8 mouse cellular contexts compared by ENCODE assay signal in genomic region chr16:33830512-33831105, GRCm38 (mm10). TPM values are rescaled to one million over a fixed set of nuclear protein-coding genes. Genes with fewer than 3 reads are reported as not detected.
DNase-seq lines count a peak whose midpoint lies in the region; ATAC-seq and TF ChIP-seq lines count a peak whose summit lies in the region.

No protein-coding gene starts in this region.

- no peaks in the 10 kb centered on the region for H3K9me3 ChIP-seq in lung, postnatal 0 days (ENCODE audit: low read length)
- no peaks in the 10 kb centered on the region for H3K9me3 ChIP-seq in forebrain, embryonic 11.5 days (ENCODE audit: control insufficient read depth, low read length)
- no peaks in the 10 kb centered on the region for H3K9me3 ChIP-seq in limb, embryonic 12.5 days

- no peak for TF ChIP-seq CTCF in lung, postnatal 0 days (IDR thresholded peaks at IDR 0.05)
- no peak for TF ChIP-seq CTCF in olfactory bulb, adult 2 months (IDR thresholded peaks at IDR 0.05; ENCODE audit: insufficient read depth, low read depth, low read length)

- peaks cover 13% of the 10 kb centered on the region; the same call in 1 of the 2 replicates for H3K4me1 ChIP-seq in lung, postnatal 0 days (ENCODE audit: insufficient read depth, low read depth, low read length)
- H3K4me1 ChIP-seq in forebrain, embryonic 11.5 days (replicated peaks; ENCODE audit: control insufficient read depth, insufficient read depth, low read length), result peaks cover 12% of the 10 kb centered on the region
- peaks cover 51% of the 10 kb centered on the region for H3K4me1 ChIP-seq in limb, embryonic 12.5 days (replicated peaks)
- H3K4me1 ChIP-seq in olfactory bulb, adult 2 months (ENCODE audit: control insufficient read depth, insufficient read depth, low read length), result peaks cover 16% of the 10 kb centered on the region

- no peaks in the 10 kb centered on the region for H3K36me3 ChIP-seq in lung, postnatal 0 days (ENCODE audit: insufficient read depth, low read length)
- H3K36me3 ChIP-seq in forebrain, embryonic 11.5 days (ENCODE audit: control insufficient read depth, insufficient read depth, low read length), result no peaks in the 10 kb centered on the region
- H3K36me3 ChIP-seq in limb, embryonic 12.5 days, result no peaks in the 10 kb centered on the region

- TF ChIP-seq POLR2A in olfactory bulb, adult 2 months (IDR thresholded peaks at IDR 0.05; ENCODE audit: insufficient read depth, low read depth, low read length), result no peak

- H3K4me2 ChIP-seq in lung, postnatal 0 days (replicated peaks; ENCODE audit: low read depth, low read length), result peak overlapping the region; percentile 98
- peak overlapping the region; percentile 100 for H3K4me2 ChIP-seq in forebrain, embryonic 11.5 days (ENCODE audit: low read depth, low read length, severe bottlenecking)
- H3K4me2 ChIP-seq in limb, embryonic 12.5 days, result peak overlapping the region; percentile 80

- H3K4me3 ChIP-seq in lung, postnatal 0 days (ENCODE audit: low read depth, low read length), result peak overlapping the region; percentile 80
- H3K4me3 ChIP-seq in forebrain, embryonic 11.5 days (ENCODE audit: low read depth, low read length), result peak overlapping the region; percentile 75
- H3K4me3 ChIP-seq in limb, embryonic 12.5 days (replicated peaks), result peak overlapping the region; percentile 88
- H3K4me3 ChIP-seq in olfactory bulb, adult 2 months (ENCODE audit: insufficient read depth, low read depth, low read length), result peak overlapping the region; percentile 53

- H3K9ac ChIP-seq in lung, postnatal 0 days (replicated peaks; ENCODE audit: low read depth), result peak overlapping the region; percentile 74
- peak overlapping the region; percentile 66 for H3K9ac ChIP-seq in forebrain, embryonic 11.5 days (ENCODE audit: low read length)
- H3K9ac ChIP-seq in limb, embryonic 12.5 days (replicated peaks), result peak overlapping the region; percentile 91

- ATAC-seq in lung, postnatal 0 days, result no peak
- ATAC-seq in forebrain, embryonic 11.5 days (replicated peaks; ENCODE audit: low FRiP score), result no peak
- no peak for ATAC-seq in limb, embryonic 12.5 days (ENCODE audit: insufficient number of reproducible peaks, insufficient read depth, low FRiP score, low TSS enrichment, low read depth)

- H3K27me3 ChIP-seq in lung, postnatal 0 days (replicated peaks; ENCODE audit: insufficient read depth, low read length), result no peaks in the 10 kb centered on the region
- peaks cover 30% of the 10 kb centered on the region for H3K27me3 ChIP-seq in forebrain, embryonic 11.5 days (ENCODE audit: control insufficient read depth, insufficient read depth, low read length)
- no peaks in the 10 kb centered on the region for H3K27me3 ChIP-seq in limb, embryonic 12.5 days

- no peak for DNase-seq in lung, postnatal 0 days (ENCODE audit: low spot score)
- no peak for DNase-seq in lung, postnatal 25 days (ENCODE audit: low spot score)
- DNase-seq in forebrain, embryonic 11.5 days (ENCODE audit: low spot score), result no peak
- DNase-seq in testis, postnatal 14 days (ENCODE audit: low spot score), result no peak
- no peak for DNase-seq in embryo, embryonic 9.5 days (ENCODE audit: extremely low spot score)
- no peak for DNase-seq in ovary, postnatal 10 days (ENCODE audit: low spot score)

- 6% methylated on average over 18 of the region's 18 CpGs for WGBS in lung, postnatal 0 days
- 3% methylated on average over 18 of the region's 18 CpGs for WGBS in forebrain, embryonic 11.5 days
- 1% methylated on average over 18 of the region's 18 CpGs for WGBS in limb, embryonic 12.5 days
- 13% methylated on average over 18 of the region's 18 CpGs for WGBS in olfactory bulb, adult 2 months

- no peak for TF ChIP-seq EP300 in lung, postnatal 0 days (IDR thresholded peaks at IDR 0.05)

- peak overlapping the region; percentile 71; the same call in 1 of the 2 replicates for H3K27ac ChIP-seq in lung, postnatal 0 days (ENCODE audit: low read length)
- no peak overlapping the region for H3K27ac ChIP-seq in forebrain, embryonic 11.5 days (ENCODE audit: low read depth, low read length)
- H3K27ac ChIP-seq in limb, embryonic 12.5 days, result peak overlapping the region; percentile 92
- H3K27ac ChIP-seq in olfactory bulb, adult 2 months (ENCODE audit: insufficient read depth, low read depth, low read length), result no peak overlapping the region

RNA-seq across cellular contexts. Expression of gene Itgb5, which starts 1.1 kb away (rescaled TPM):
- 34.5 and 39.4 TPM in 2 replicates for polyA plus RNA-seq in lung, postnatal 0 days (2015; fragmentation: Nextera tagmentation; extraction: Ambion mirVana)
- 28.2 and 31.5 TPM in 2 replicates for polyA plus RNA-seq in forebrain, embryonic 11.5 days (2014; fragmentation: Nextera tagmentation; extraction: Ambion mirVana)
- polyA plus RNA-seq in limb, embryonic 12.5 days (2016; fragmentation: Nextera tagmentation; extraction: Ambion mirVana), result 77.9 and 86.0 TPM in 2 replicates
- not detected in 2 replicates for polyA plus RNA-seq in olfactory bulb, adult 2 months (2012; ENCODE audit: insufficient read depth, insufficient read length, low replicate concordance, missing spikeins)

RNA-seq across cellular contexts. Expression of gene Muc13, which starts 36.8 kb away (rescaled TPM):
- 0.08 and 0.11 TPM in 2 replicates for polyA plus RNA-seq in lung, postnatal 0 days (2015; fragmentation: Nextera tagmentation; extraction: Ambion mirVana)
- 0.07 TPM in 1 of 2 replicates, not detected in the other for polyA plus RNA-seq in forebrain, embryonic 11.5 days (2014; fragmentation: Nextera tagmentation; extraction: Ambion mirVana)
- polyA plus RNA-seq in limb, embryonic 12.5 days (2016; fragmentation: Nextera tagmentation; extraction: Ambion mirVana), result 0.11 and 0.18 TPM in 2 replicates
- not detected in 2 replicates for polyA plus RNA-seq in olfactory bulb, adult 2 months (2012; ENCODE audit: insufficient read depth, insufficient read length, low replicate concordance, missing spikeins)

Comparison
In these comparisons a context has a peak if more than half of its experiments do, and no peak if none do; other contexts are left out.
1. H3K27ac ChIP-seq: peak in lung, postnatal 0 days (single experiment) and limb, embryonic 12.5 days (single experiment); none in forebrain, embryonic 11.5 days (single experiment) and olfactory bulb, adult 2 months (single experiment).
2. Peak in every context shown above with its lines, with median percentiles within 50 percentile points of each other: H3K4me2 ChIP-seq, H3K4me3 ChIP-seq and H3K9ac ChIP-seq.